Mouse (Mus musculus) embryonic fibroblast, embryonic 13.5 days (primary cell): Measurements from ENCODE around the gene Chac1.

Source experiments
- CTCF ChIP-seq: IDR thresholded peaks from 2 replicates; pipeline ENCODE4 v1.5.1; 2011; ENCODE audit warnings: mild to moderate bottlenecking, control low read depth, low read length, moderate library complexity, borderline replicate concordance; ENCODE audit not compliant: insufficient read depth
- POLR2A ChIP-seq: IDR thresholded peaks from 2 replicates; pipeline ENCODE4 v1.6.1; 2011; ENCODE audit warnings: low read depth, mild to moderate bottlenecking, control low read depth, low read length, moderate library complexity

GRCm38 (mm10) chr2:119325568-119326143, 25.4 kb upstream of the Chac1 start, which contains the start of gene Dll4:
- TF ChIP-seq CTCF: no peak
- TF ChIP-seq POLR2A: no peak
